Mouse (Mus musculus) spleen, adult 2 months (tissue): ENCODE measurements around the gene Evi2.

Source experiments
- CTCF ChIP-seq: fragments of 200-500 bp; IDR thresholded peaks from 2 replicates; pipeline ENCODE4 v1.5.1; 2011; ENCODE audit warnings: mild to moderate bottlenecking, inconsistent platforms; ENCODE audit not compliant: insufficient read depth, insufficient read length, insufficient replicate concordance; ENCODE audit errors: extremely low read depth
- POLR2A ChIP-seq: fragments of 200-500 bp; IDR thresholded peaks from 2 replicates; pipeline ENCODE4 v1.6.1; 2011; ENCODE audit warnings: low read depth, low read length, inconsistent platforms

DNA sequence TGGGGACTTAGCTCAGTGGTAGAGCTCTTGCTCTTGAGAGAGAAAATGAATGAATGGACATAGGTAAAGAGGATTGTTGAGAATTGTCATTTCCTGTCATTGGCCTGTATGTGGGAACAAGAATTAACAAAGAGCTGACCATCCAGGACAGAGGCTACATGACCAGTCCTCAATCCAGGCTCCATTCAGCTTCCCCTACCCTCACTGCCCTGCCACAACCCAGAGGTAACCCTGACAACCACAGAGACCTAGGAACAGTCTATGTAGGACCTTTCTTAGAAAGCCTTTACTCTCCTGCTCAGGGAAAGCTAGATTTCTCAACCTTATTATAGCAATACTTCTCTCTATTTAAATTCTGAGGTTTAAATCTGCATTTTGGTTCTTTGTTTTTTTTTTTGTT is 9.6 kb downstream of the Evi2 start:
- TF ChIP-seq CTCF (no peak), POLR2A (no peak)
